Mouse (Mus musculus) myocyte (in vitro differentiated cells): ENCODE results near the gene Olfr1424.

ENCODE experiments used
- E2F4 ChIP-seq: IDR thresholded peaks from one replicate; pipeline ENCODE4 v1.6.1; 2011; ENCODE audit warnings: mild to moderate bottlenecking, control low read depth, moderate library complexity; ENCODE audit not compliant: insufficient read depth
- POLR2A ChIP-seq: IDR thresholded peaks from one replicate; pipeline ENCODE4 v1.6.1; 2011; ENCODE audit warnings: low read depth, mild to moderate bottlenecking, control low read depth, moderate library complexity; ENCODE audit not compliant: insufficient read length
- SRF ChIP-seq: IDR thresholded peaks from one replicate; pipeline ENCODE4 v1.6.1; 2011; ENCODE audit warnings: low read depth; ENCODE audit not compliant: control insufficient read depth, insufficient read length
- USF1 ChIP-seq: IDR thresholded peaks from one replicate; pipeline ENCODE4 v1.6.1; 2011; ENCODE audit warnings: low read depth, mild to moderate bottlenecking, control low read depth, moderate library complexity

GRCm38 (mm10) chr19:12043163-12043562 is 19.3 kb downstream of the Olfr1424 start:
- no peak for TF ChIP-seq SRF
- TF ChIP-seq USF1: no peak
- no peak for TF ChIP-seq POLR2A
- TF ChIP-seq E2F4: no peak
